Mouse (Mus musculus) CH12.LX (cell line): ENCODE results near the gene Bcl2l14. TPM values are rescaled to one million over a fixed set of nuclear protein-coding genes. Genes with fewer than 3 reads are reported as not detected.

Source experiments
- DNase-seq: peaks from one replicate; pipeline ENCODE4 v3.0.0-alpha.2; 2013; ENCODE audit errors: extremely low read depth
- H3K27ac ChIP-seq: 2 replicates; pipeline ENCODE4 v1.5.1; 2012; ENCODE audit warnings: low read depth, mild to moderate bottlenecking, control low read depth, moderate library complexity; ENCODE audit not compliant: insufficient read depth
- H3K27me3 ChIP-seq: replicated peaks from 2 replicates; pipeline ENCODE3; 2012; ENCODE audit warnings: inconsistent platforms
- H3K36me3 ChIP-seq, 2 experiments: replicated peaks in 1 of 2; 2 replicates each; pipeline versions ENCODE3 to v1.6.1; 2012; ENCODE audit warnings: inconsistent platforms in 1 of 2, low read length in 1 of 2, mild to moderate bottlenecking in 1 of 2, mixed read lengths in 1 of 2, moderate library complexity in 1 of 2; ENCODE audit not compliant: control insufficient read depth in 1 of 2, insufficient read depth in 1 of 2
- H3K4me1 ChIP-seq, 2 experiments: 2 replicates each; pipeline ENCODE4 v1.6.1; 2012; ENCODE audit warnings: inconsistent platforms in 1 of 2, moderate library complexity in 1 of 2; ENCODE audit not compliant: insufficient read depth in 2 of 2, control insufficient read depth in 1 of 2
- H3K4me2 ChIP-seq: 2 replicates; pipeline ENCODE4 v1.6.1; 2012; ENCODE audit warnings: low read depth, mild to moderate bottlenecking, control low read depth; ENCODE audit not compliant: poor library complexity, insufficient read depth, severe bottlenecking
- H3K4me3 ChIP-seq, 3 experiments: fragments of 150-350 bp in 1 of 3; sonication (generic) in 1 of 3; replicated peaks in 1 of 3; 2 replicates each; pipeline versions ENCODE3 to v1.5.1; 2011 to 2012; ENCODE audit warnings: low read depth in 2 of 3, low read length in 2 of 3, mild to moderate bottlenecking in 2 of 3, moderate library complexity in 2 of 3, control low read depth in 1 of 3, improper control_type of control experiment in 1 of 3, inconsistent platforms in 1 of 3, mixed read lengths in 1 of 3; ENCODE audit not compliant: poor library complexity in 1 of 3
- H3K79me2 ChIP-seq: replicated peaks from 2 replicates; pipeline ENCODE4 v1.6.1; 2012; ENCODE audit warnings: mild to moderate bottlenecking, moderate library complexity; ENCODE audit not compliant: control insufficient read depth, poor library complexity, insufficient read depth, severe bottlenecking; ENCODE audit errors: extremely low read depth
- H3K9ac ChIP-seq: 2 replicates; pipeline ENCODE4 v1.6.1; 2012; ENCODE audit warnings: low read depth, mild to moderate bottlenecking, control low read depth, moderate library complexity; ENCODE audit not compliant: insufficient read depth
- H3K9me3 ChIP-seq: replicated peaks from 2 replicates; pipeline ENCODE3; 2012; ENCODE audit warnings: low read length, inconsistent platforms, mixed read lengths
- CHD1 ChIP-seq: IDR thresholded peaks from 2 replicates; pipeline ENCODE4 v1.6.1; 2012; ENCODE audit warnings: low read depth, low read length, improper control_type of control experiment, inconsistent platforms
- CHD2 ChIP-seq: IDR thresholded peaks from 2 replicates; pipeline ENCODE4 v1.6.1; 2011; ENCODE audit warnings: low read length, improper control_type of control experiment
- CTCF ChIP-seq, 2 experiments: IDR thresholded peaks in 1 of 2; conservative IDR thresholded peaks in 1 of 2; 2 replicates each; pipeline ENCODE4 v1.5.1; 2011 to 2012; ENCODE audit warnings: low read depth in 2 of 2, low read length in 2 of 2, improper control_type of control experiment in 1 of 2, inconsistent platforms in 1 of 2, mild to moderate bottlenecking in 1 of 2, moderate library complexity in 1 of 2
- E2F4 ChIP-seq: IDR thresholded peaks from 2 replicates; pipeline ENCODE4 v1.6.1; 2011; ENCODE audit warnings: low read depth, low read length, improper control_type of control experiment; ENCODE audit not compliant: insufficient replicate concordance
- EP300 ChIP-seq: IDR thresholded peaks from 2 replicates; pipeline ENCODE4 v1.6.1; 2011; ENCODE audit warnings: low read length, improper control_type of control experiment
- GABPA ChIP-seq: IDR thresholded peaks from 2 replicates; pipeline ENCODE4 v1.6.1; 2012; ENCODE audit warnings: low read depth, low read length, improper control_type of control experiment, inconsistent platforms; ENCODE audit not compliant: insufficient replicate concordance
- HCFC1 ChIP-seq: IDR thresholded peaks from 2 replicates; pipeline ENCODE4 v1.6.1; 2012; ENCODE audit warnings: low read depth, mild to moderate bottlenecking, inconsistent platforms, low read length, improper control_type of control experiment
- JUN ChIP-seq: IDR thresholded peaks from 2 replicates; pipeline ENCODE4 v1.6.1; 2011; ENCODE audit warnings: low read depth, mild to moderate bottlenecking, low read length, improper control_type of control experiment, moderate library complexity; ENCODE audit not compliant: insufficient read depth
- JUND ChIP-seq: conservative IDR thresholded peaks from 2 replicates; pipeline ENCODE4 v1.6.1; 2011; ENCODE audit warnings: low read depth, low read length, improper control_type of control experiment
- KAT2A ChIP-seq: IDR thresholded peaks from 2 replicates; pipeline ENCODE4 v1.6.1; 2012; ENCODE audit warnings: low read length, improper control_type of control experiment, inconsistent platforms; ENCODE audit not compliant: insufficient replicate concordance
- MAX ChIP-seq: IDR thresholded peaks from 2 replicates; pipeline ENCODE4 v1.6.1; 2011; ENCODE audit warnings: low read length, improper control_type of control experiment
- MAZ ChIP-seq: IDR thresholded peaks from 2 replicates; pipeline ENCODE4 v1.6.1; 2012; ENCODE audit warnings: low read depth, mild to moderate bottlenecking, inconsistent platforms, low read length, improper control_type of control experiment, moderate library complexity
- MEF2A ChIP-seq: IDR thresholded peaks from 2 replicates; pipeline ENCODE4 v1.6.1; 2014; ENCODE audit warnings: low read depth, mild to moderate bottlenecking, inconsistent platforms, low read length, improper control_type of control experiment, borderline replicate concordance
- MYC ChIP-seq: IDR thresholded peaks from 2 replicates; pipeline ENCODE4 v1.6.1; 2011; ENCODE audit warnings: low read depth, mild to moderate bottlenecking, improper control_type of control experiment, low read length
- NELFE ChIP-seq: IDR thresholded peaks from 2 replicates; pipeline ENCODE4 v1.6.1; 2011; ENCODE audit warnings: low read depth, low read length, improper control_type of control experiment
- NRF1 ChIP-seq: IDR thresholded peaks from 2 replicates; pipeline ENCODE4 v1.6.1; 2014; ENCODE audit warnings: low read depth, mild to moderate bottlenecking, inconsistent platforms, low read length, improper control_type of control experiment, moderate library complexity
- PAX5 ChIP-seq: IDR thresholded peaks from 2 replicates; pipeline ENCODE4 v1.6.1; 2012; ENCODE audit warnings: low read length, inconsistent platforms, mixed read lengths
- POLR2A ChIP-seq: IDR thresholded peaks from 2 replicates; pipeline ENCODE4 v1.6.1; 2011; ENCODE audit warnings: low read depth, mild to moderate bottlenecking, improper control_type of control experiment, low read length
- RAD21 ChIP-seq: IDR thresholded peaks from 2 replicates; pipeline ENCODE4 v1.6.1; 2011; ENCODE audit warnings: low read depth, mild to moderate bottlenecking, low read length, improper control_type of control experiment, moderate library complexity
- RCOR1 ChIP-seq: conservative IDR thresholded peaks from 2 replicates; pipeline ENCODE4 v1.6.1; 2012; ENCODE audit warnings: low read depth, mild to moderate bottlenecking, inconsistent platforms, low read length, improper control_type of control experiment
- SIN3A ChIP-seq: IDR thresholded peaks from 2 replicates; pipeline ENCODE4 v1.6.1; 2012; ENCODE audit warnings: low read length, improper control_type of control experiment, inconsistent platforms
- SMC3 ChIP-seq: IDR thresholded peaks from 2 replicates; pipeline ENCODE4 v1.6.1; 2011; ENCODE audit warnings: low read depth, low read length, improper control_type of control experiment
- TBP ChIP-seq: conservative IDR thresholded peaks from 2 replicates; pipeline ENCODE4 v1.6.1; 2011; ENCODE audit warnings: low read depth, low read length, improper control_type of control experiment
- TCF12 ChIP-seq: IDR thresholded peaks from 2 replicates; pipeline ENCODE4 v1.6.1; 2014; ENCODE audit warnings: low read depth, mild to moderate bottlenecking, inconsistent platforms, low read length, improper control_type of control experiment
- USF1 ChIP-seq: IDR thresholded peaks from 2 replicates; pipeline ENCODE4 v1.6.1; 2014; ENCODE audit warnings: low read depth, mild to moderate bottlenecking, inconsistent platforms, low read length, improper control_type of control experiment
- dilution Hi-C: fragments of 300-500 bp; cut with MboI; formaldehyde crosslinking; loops from 2 replicates; pipeline ENCODE4 v1.14.3; 2020; ENCODE audit warnings: low sequenced_read_pairs; ENCODE audit not compliant: extremely low pct_unique_long_range_greater_than_20kb, extremely low pct_ligation_motif_present
- in situ Hi-C: fragments of 300-500 bp; cut with MboI; formaldehyde crosslinking; loops from 3 replicates; pipeline ENCODE4 v1.14.3; 2019; ENCODE audit warnings: low sequenced_read_pairs, low pct_ligation_motif_present, low pct_unique_long_range_greater_than_20kb, mixed read lengths
- polyA plus RNA-seq: library from polyadenylated mRNA; unstranded; fragments of >175 nt; gene quantifications from 2 replicates; pipeline ENCODE4 v1.2.1, GENCODE M21; 2012; ENCODE audit warnings: low read depth; ENCODE audit not compliant: insufficient read length
- total RNA-seq, 2 experiments: library from RNA; depleted of rRNA; stranded (reverse); fragments of 300-350 nt in 1 of 2; fragments of >200 nt in 1 of 2; gene quantifications; 2 replicates each; pipeline ENCODE4 v1.2.3; 2012 to 2014

Bcl2l14 gene
- 0.71 and 0.93 TPM in 2 replicates for total RNA-seq (2012; rRNA removed)
- total RNA-seq (2014; rRNA removed): 3.0 and 3.1 TPM in 2 replicates
- polyA plus RNA-seq: 3.5 and 4.4 TPM in 2 replicates

GRCm38 (mm10) chr6:134396018-134396417 lies at the start of gene Bcl2l14:
TSS of gene Bcl2l14 (plus strand) at chr6:134396318.
- no peak within 1 kb of the TSS for H3K4me3 ChIP-seq
- DNase-seq: no peak
- no peak within 1 kb of the TSS for H3K4me2 ChIP-seq
- H3K79me2 ChIP-seq: no peaks in the 10 kb centered on the region
- dilution Hi-C loops: no loop called here
- H3K27ac ChIP-seq: no peak within 1 kb of the TSS
- no peaks in the 10 kb centered on the region for H3K4me1 ChIP-seq
- peaks cover 10% of the 10 kb centered on the region for H3K9me3 ChIP-seq
- H3K36me3 ChIP-seq: no peaks in the 10 kb centered on the region
- no peak for TF ChIP-seq MEF2A
- TF ChIP-seq CTCF (conservative IDR thresholded peaks at IDR 0.05 in 1 of 2, IDR thresholded peaks at IDR 0.05 in 1 of 2; ENCODE audit: low read depth in 2 of 2, low read length in 2 of 2): no peak
- TF ChIP-seq EP300: no peak
- TF ChIP-seq NRF1: no peak
- no peak for TF ChIP-seq SIN3A
- TF ChIP-seq CHD1: no peak
- no peak for TF ChIP-seq KAT2A
- no peak for TF ChIP-seq RAD21
- no peak for TF ChIP-seq SMC3
- no peak for TF ChIP-seq RCOR1
- no peak for TF ChIP-seq USF1
- no peak within 1 kb of the TSS for H3K9ac ChIP-seq
- in situ Hi-C loops: no loop called here
- no peaks in the 10 kb centered on the region for H3K27me3 ChIP-seq

GRCm38 (mm10) chr6:134348526-134349067 lies 47.5 kb upstream of the Bcl2l14 start:
- dilution Hi-C loops: no loop called here
- peaks cover 2 to 12% of the 10 kb centered on the region in 2 experiments; a peak in 3 of 4 replicates for H3K4me1 ChIP-seq
- H3K9me3 ChIP-seq: no peaks in the 10 kb centered on the region
- no peaks in the 10 kb centered on the region for H3K36me3 ChIP-seq
- H3K27me3 ChIP-seq: no peaks in the 10 kb centered on the region
- H3K79me2 ChIP-seq: no peaks in the 10 kb centered on the region
- TF ChIP-seq PAX5 (no peak), USF1 (no peak), POLR2A (no peak), TCF12 (no peak), CHD1 (no peak)
- TF ChIP-seq, all 38 proteins: peak for 0
- Histone ChIP-seq H3K4me3 (no peak overlapping the region), H3K9ac (no peak overlapping the region), H3K27ac (no peak overlapping the region), H3K4me2 (no peak overlapping the region)
- no peak for DNase-seq
- in situ Hi-C loops: no loop called here

- no peak overlapping the region for H3K4me2 ChIP-seq
- no peaks in the 10 kb centered on the region for H3K36me3 ChIP-seq
- dilution Hi-C loops (no loop called here), in situ Hi-C loops (no loop called here)
- H3K27me3 ChIP-seq: no peaks in the 10 kb centered on the region
- H3K9ac ChIP-seq: no peak overlapping the region
- no peaks in the 10 kb centered on the region for H3K79me2 ChIP-seq
- no peak overlapping the region for H3K27ac ChIP-seq
- no peak overlapping the region for H3K4me3 ChIP-seq
- H3K9me3 ChIP-seq: no peaks in the 10 kb centered on the region
- peaks cover 2 to 12% of the 10 kb centered on the region in 2 experiments; a peak in 3 of 4 replicates for H3K4me1 ChIP-seq
- DNase-seq: no peak
- no peak for TF ChIP-seq EP300
- no peak for TF ChIP-seq MAX
- no peak for TF ChIP-seq CHD1
- TF ChIP-seq HCFC1: no peak
- TF ChIP-seq MAZ: no peak
- no peak for TF ChIP-seq PAX5
- TF ChIP-seq POLR2A: no peak
- no peak for TF ChIP-seq JUN
- TF ChIP-seq NELFE: no peak
- no peak for TF ChIP-seq CHD2
- no peak for TF ChIP-seq RAD21
- TF ChIP-seq USF1: no peak
- TF ChIP-seq KAT2A: no peak
- no peak for TF ChIP-seq JUND
- no peak for TF ChIP-seq TBP
- TF ChIP-seq MYC: no peak
- no peak for TF ChIP-seq GABPA
- TF ChIP-seq E2F4: no peak
Measured at GRCm38 (mm10) chr6:134352881-134353280, 43.2 kb upstream of the Bcl2l14 start.
